Mouse (Mus musculus) gastrocnemius, adult 8-10 months (tissue): ENCODE results near the gene Usp38. TPM values are rescaled to one million over a fixed set of nuclear protein-coding genes. Genes with fewer than 3 reads are reported as not detected.
A peak's percentile ranks its signal among the peaks of the same experiment; 100 is the strongest.
"Not testable (repeated sequence)": the region's sequence is repeated elsewhere in the genome, so short reads cannot be mapped to it uniquely, and the experiment has no call there.

ENCODE experiments used
- DNase-seq, 2 experiments: peaks; one replicate each; pipeline ENCODE4 v3.0.0; 2022; ENCODE audit warnings: low spot score in 2 of 2
- total RNA-seq, 4 experiments: library from RNA; stranded (reverse); gene quantifications; 2 replicates each; pipeline ENCODE4 v1.2.4; 2022

Usp38 gene
- total RNA-seq = 10 to 100 TPM; 21.2 to 23.7 (median 23.0) TPM

- DNase-seq = peak; percentile 98 to 99
These were observed at the start of gene Usp38 for GRCm38 (mm10) chr8:81014789-81015699. TSS of gene Usp38 (minus strand) at chr8:81014928.

- no peak for DNase-seq
These were observed 47.8 kb upstream of the Usp38 start for GRCm38 (mm10) chr8:81062566-81062965.

- no peak for DNase-seq
These were observed 47.2 kb upstream of the Usp38 start for GRCm38 (mm10) chr8:81061950-81062349.

- no peak for DNase-seq
These were observed 29.5 kb upstream of the Usp38 start for GRCm38 (mm10) chr8:81044201-81044600.

GRCm38 (mm10) chr8:81027991-81028390, 13.3 kb upstream of the Usp38 start:
- DNase-seq = no peak

GRCm38 (mm10) chr8:81017548-81017947, 2.8 kb upstream of the Usp38 start:
- not testable (repeated sequence) for DNase-seq

GRCm38 (mm10) chr8:81013811-81014530, 757 bp downstream of the Usp38 start:
- DNase-seq = peak in 1 of 2 experiments; percentile 3

GRCm38 (mm10) chr8:81012699-81013098, 2.0 kb downstream of the Usp38 start:
- DNase-seq = no peak

GRCm38 (mm10) chr8:81012031-81012560, 2.6 kb downstream of the Usp38 start:
- DNase-seq = no peak

- DNase-seq = no peak
These were observed 4.3 kb downstream of the Usp38 start for GRCm38 (mm10) chr8:81010386-81010785.

GRCm38 (mm10) chr8:81005114-81005513, 9.6 kb downstream of the Usp38 start:
- DNase-seq = no peak

- no peak for DNase-seq
These were observed 18.1 kb downstream of the Usp38 start for GRCm38 (mm10) chr8:80996632-80997031.

- no peak for DNase-seq
These were observed 22.8 kb downstream of the Usp38 start for GRCm38 (mm10) chr8:80991937-80992336.

- no peak for DNase-seq
These were observed 31.9 kb downstream of the Usp38 start for GRCm38 (mm10) chr8:80982829-80983228.

GRCm38 (mm10) chr8:80981696-80982095, 33.0 kb downstream of the Usp38 start:
- DNase-seq = no peak

- no peak for DNase-seq
These were observed 34.7 kb downstream of the Usp38 start for GRCm38 (mm10) chr8:80980063-80980462.

GRCm38 (mm10) chr8:80977231-80977630, 37.5 kb downstream of the Usp38 start:
- no peak for DNase-seq

- DNase-seq = no peak
These were observed 43.6 kb downstream of the Usp38 start for GRCm38 (mm10) chr8:80971150-80971549.

- no peak for DNase-seq
These were observed 44.6 kb downstream of the Usp38 start for GRCm38 (mm10) chr8:80970000-80970685.

- DNase-seq = no peak
These were observed 45.3 kb downstream of the Usp38 start for GRCm38 (mm10) chr8:80969423-80969822.

- no peak for DNase-seq
These were observed 51.6 kb downstream of the Usp38 start for GRCm38 (mm10) chr8:80963095-80963494.

- no peak for DNase-seq
These were observed 52.1 kb downstream of the Usp38 start for GRCm38 (mm10) chr8:80962592-80962983.
